Mouse (Mus musculus) heart, adult 18-20 months (tissue): ENCODE measurements at regions not wholly inside any gene's neighbourhood (a gene's known extent, or its start where the extent isn't known, plus 50 kb on each side); places are given as distances from the start of the nearest gene placed in this dataset.
A peak's percentile ranks its signal among the peaks of the same experiment; 100 is the strongest.

Experiments
- DNase-seq, 2 experiments: peaks; one replicate each; pipeline ENCODE4 v3.0.0; 2021 to 2022; ENCODE audit warnings: mixed read lengths in 1 of 2

- DNase-seq = no peak
Observed at GRCm38 (mm10) chr5:33548800-33549199, 80.6 kb downstream of the Fam53a start.

- DNase-seq = peak; percentile 15 to 59
Observed at GRCm38 (mm10) chr5:33543372-33543771, 86.1 kb downstream of the Fam53a start.

- DNase-seq = no peak
Observed at GRCm38 (mm10) chr5:33542643-33543042, 86.8 kb downstream of the Fam53a start.

- no peak for DNase-seq
Observed at GRCm38 (mm10) chr5:33542000-33542554, 87.4 kb downstream of the Fam53a start.

GRCm38 (mm10) chr5:33540259-33540658 lies 89.2 kb downstream of the Fam53a start:
- DNase-seq = no peak

- no peak for DNase-seq
Observed at GRCm38 (mm10) chr5:33537429-33537828, 92.0 kb downstream of the Fam53a start.

GRCm38 (mm10) chr5:33537017-33537416 lies 92.4 kb downstream of the Fam53a start:
- no peak for DNase-seq

GRCm38 (mm10) chr5:33536261-33536660 lies 93.2 kb downstream of the Fam53a start:
- no peak for DNase-seq

- DNase-seq = no peak
Observed at GRCm38 (mm10) chr5:33535145-33536010, 94.1 kb downstream of the Fam53a start.

- DNase-seq = no peak
Observed at GRCm38 (mm10) chr5:33534345-33534744, 95.1 kb downstream of the Fam53a start.

- no peak for DNase-seq
Observed at GRCm38 (mm10) chr5:33533185-33533584, 96.2 kb downstream of the Fam53a start.

- no peak for DNase-seq
Observed at GRCm38 (mm10) chr5:33531263-33531662, 97.5 kb upstream of the Nkx1-1 start.

- DNase-seq = no peak
Observed at GRCm38 (mm10) chr5:33529771-33530170, 96.0 kb upstream of the Nkx1-1 start.

- DNase-seq = no peak
Observed at GRCm38 (mm10) chr5:33528971-33529670, 95.3 kb upstream of the Nkx1-1 start.

GRCm38 (mm10) chr5:33527750-33528149 lies 94.0 kb upstream of the Nkx1-1 start:
- DNase-seq = no peak

GRCm38 (mm10) chr5:33527316-33527715 lies 93.5 kb upstream of the Nkx1-1 start:
- DNase-seq = no peak

- no peak for DNase-seq
Observed at GRCm38 (mm10) chr5:33521951-33522742, 88.4 kb upstream of the Nkx1-1 start.

GRCm38 (mm10) chr5:33520856-33521255 lies 87.1 kb upstream of the Nkx1-1 start:
- no peak for DNase-seq

- DNase-seq = no peak
Observed at GRCm38 (mm10) chr5:33519394-33519793, 85.6 kb upstream of the Nkx1-1 start.

- no peak for DNase-seq
Observed at GRCm38 (mm10) chr5:33518860-33519259, 85.1 kb upstream of the Nkx1-1 start.

- no peak for DNase-seq
Observed at GRCm38 (mm10) chr5:33517625-33518024, 83.8 kb upstream of the Nkx1-1 start.

GRCm38 (mm10) chr5:33516211-33516610 lies 82.4 kb upstream of the Nkx1-1 start:
- no peak for DNase-seq
